Mouse (Mus musculus): Measurements from ENCODE around the gene Sema3b. TPM values are rescaled to one million over a fixed set of nuclear protein-coding genes. Genes with fewer than 3 reads are reported as not detected.

The Sema3b gene
- total RNA-seq, 2 experiments from 2014 or later: 50.9 to 52.0 TPM

- no peak for DNase-seq (ENCODE audit: low spot score in 2 of 2)
Observed at GRCm38 (mm10) chr9:107550491-107551116, 58.4 kb downstream of the Sema3b start.

- no peak for DNase-seq (ENCODE audit: low spot score in 2 of 2)
Observed at GRCm38 (mm10) chr9:107549297-107550074, 59.5 kb downstream of the Sema3b start.

GRCm38 (mm10) chr9:107548820-107549219, 60.2 kb downstream of the Sema3b start:
- no peak for DNase-seq (ENCODE audit: low spot score in 2 of 2)

- DNase-seq (ENCODE audit: low spot score in 2 of 2): no peak
Observed at GRCm38 (mm10) chr9:107547957-107548356, 61.1 kb downstream of the Sema3b start.

Other genes with a start within 250 kb of the Sema3b start
- 1 to 10 TPM; 2.6 to 2.7 TPM for gene Cacna2d2, start 209.6 kb downstream of the Sema3b start, total RNA-seq (2021)
- gene Tmem115, start 75.3 kb downstream of the Sema3b start, total RNA-seq (2021): 10 to 100 TPM; 27.9 to 30.4 TPM
- 1 to 10 TPM; 4.6 to 5.9 TPM for gene Cyb561d2, start 67.0 kb downstream of the Sema3b start, total RNA-seq (2021)
- 10 to 100 TPM; 10.0 to 12.7 TPM for gene Nprl2, start 67.0 kb downstream of the Sema3b start, total RNA-seq (2021)
- gene Zmynd10, start 61.9 kb downstream of the Sema3b start, total RNA-seq (2021): not detected
- 10 to 100 TPM; 31.1 to 39.6 TPM for gene Rassf1, start 57.7 kb downstream of the Sema3b start, total RNA-seq (2021)
- gene Tusc2, start 46.0 kb downstream of the Sema3b start, total RNA-seq (2021): 10 to 100 TPM; 20.3 to 21.5 TPM
- 10 to 100 TPM; 21.8 to 32.0 TPM for gene Hyal2, start 41.3 kb downstream of the Sema3b start, total RNA-seq (2021)
- gene Hyal1, start 32.3 kb downstream of the Sema3b start, total RNA-seq (2021): 1 to 10 TPM; 4.6 to 4.8 TPM
- gene Naa80, start 30.3 kb downstream of the Sema3b start, total RNA-seq (2021): 10 to 100 TPM; 15.5 to 20.5 TPM
- gene Hyal3, start 28.4 kb downstream of the Sema3b start, total RNA-seq (2021): under 1 TPM; 0.66 to 0.78 TPM
- gene Ifrd2, start 21.6 kb downstream of the Sema3b start, total RNA-seq (2021): 10 to 100 TPM; 31.8 to 35.2 TPM
- gene Gnai2, start 26.1 kb upstream of the Sema3b start, total RNA-seq (2021): 100 to 1,000 TPM; 307 to 340 TPM
- 10 to 100 TPM; 10.6 to 11.3 TPM for gene Slc38a3, start 60.3 kb upstream of the Sema3b start, total RNA-seq (2021)
- gene Gnat1, start 70.5 kb upstream of the Sema3b start, total RNA-seq (2021): not detected
- 10 to 100 TPM; 26.4 to 27.2 TPM for gene Sema3f, start 101.2 kb upstream of the Sema3b start, total RNA-seq (2021)
- 100 to 1,000 TPM in 1 of 2 experiments, 10 to 100 TPM in 1; 73.6 to 101 TPM for gene Rbm5, start 161.8 kb upstream of the Sema3b start, total RNA-seq (2021)